ENCODE assay signal across 8 mouse cellular contexts in genomic region chr3:79286376-79287107, GRCm38 (mm10). TPM values are rescaled to one million over a fixed set of nuclear protein-coding genes. Genes with fewer than 3 reads are reported as not detected.
DNase-seq lines count a peak whose midpoint lies in the region; ATAC-seq and TF ChIP-seq lines count a peak whose summit lies in the region.

Gene Rapgef2, minus strand, starts transcription at chr3:79286517.

- peak; percentile 44 for TF ChIP-seq CTCF in gastrocnemius, adult 2 months (IDR thresholded peaks at IDR 0.05)

- H3K4me1 ChIP-seq in hindbrain, embryonic 16.5 days (ENCODE audit: control insufficient read depth, insufficient read depth, low read depth, low read length), result peaks cover 28% of the 10 kb centered on the region

- peak; percentile 79 for ATAC-seq in hindbrain, embryonic 16.5 days
- ATAC-seq in megakaryocyte, adult 5-6 weeks (ENCODE audit: poor library complexity, severe bottlenecking), result peak; percentile 49

- 0% methylated on average over 71 of the region's 97 CpGs for WGBS in hindbrain, embryonic 16.5 days

- H3K9me3 ChIP-seq in hindbrain, embryonic 16.5 days (ENCODE audit: control insufficient read depth, low read length), result no peaks in the 10 kb centered on the region

- H3K9ac ChIP-seq in hindbrain, embryonic 16.5 days (ENCODE audit: low read depth, low read length), result peak within 1 kb of the TSS; percentile 92

- intact Hi-C loops in gastrocnemius, adult 2 months (cut with DNase I), result loop anchor here (1.0 to 5.0 kb wide), 6 partner anchors 34 to 301 kb away; partner anchors contain the start of gene Fnip2

- DNase-seq in adipocyte (ENCODE audit: low spot score), result peak; percentile 73
- DNase-seq in cerebellum, postnatal 36 days, result peak; percentile 72 to 75
- peak; percentile 94 for DNase-seq in gastrocnemius, adult 2 months
- DNase-seq in left cerebral cortex, adult 8-10 months (ENCODE audit: low spot score in 2 of 2), result peak; percentile 42 to 47
- DNase-seq in right cerebral cortex, adult 2 months (ENCODE audit: low spot score in 2 of 2), result peak; percentile 35 to 50
- peak; percentile 74 for DNase-seq in urinary bladder, postnatal 4 days (ENCODE audit: low spot score in 2 of 2)

- H3K27me3 ChIP-seq in hindbrain, embryonic 16.5 days (replicated peaks; ENCODE audit: control insufficient read depth, insufficient read depth, low read length), result no peaks in the 10 kb centered on the region

- H3K4me2 ChIP-seq in hindbrain, embryonic 16.5 days (ENCODE audit: low read length), result peak within 1 kb of the TSS; percentile 76

- peak within 1 kb of the TSS; percentile 97 for H3K27ac ChIP-seq in gastrocnemius, adult 2 months
- peak within 1 kb of the TSS; percentile 95 for H3K27ac ChIP-seq in hindbrain, embryonic 16.5 days (ENCODE audit: low read depth, low read length)

- peak within 1 kb of the TSS; percentile 85 for H3K4me3 ChIP-seq in gastrocnemius, adult 2 months
- peak within 1 kb of the TSS; percentile 97 for H3K4me3 ChIP-seq in hindbrain, embryonic 16.5 days (ENCODE audit: low read length)

- no peaks in the 10 kb centered on the region for H3K36me3 ChIP-seq in hindbrain, embryonic 16.5 days (ENCODE audit: control insufficient read depth, insufficient read depth, low read length)

RNA-seq across cellular contexts. Expression of gene Rapgef2, which starts in this region (rescaled TPM):
- 10 to 100 TPM; 13.0 to 29.3 TPM for total RNA-seq in gastrocnemius, adult 2 months (2021)
- 11.0 and 12.5 TPM in 2 replicates for polyA plus RNA-seq in hindbrain, embryonic 16.5 days (2015; fragmentation: Nextera tagmentation; extraction: Ambion mirVana)
- 100 to 1,000 TPM; 110 to 130 (median 124) TPM for total RNA-seq in left cerebral cortex, adult 8-10 months (2022)
- total RNA-seq in megakaryocyte, adult 5-6 weeks (2015), result 17.0 and 17.1 TPM in 2 replicates
- 16.4 and 20.5 TPM in 2 replicates for total RNA-seq in megakaryocyte, adult 5-6 weeks (2017)

Comparison
In these comparisons a context has a peak if more than half of its experiments do, and no peak if none do; other contexts are left out.
1. Peak in every context shown above with its lines: DNase-seq, ATAC-seq, H3K4me3 ChIP-seq and H3K27ac ChIP-seq.
2. DNase-seq: peak in every context shown above with its lines; median percentile 94 in gastrocnemius, adult 2 months; 74 in urinary bladder, postnatal 4 days; 74 in cerebellum, postnatal 36 days; 73 in adipocyte; 44 in left cerebral cortex, adult 8-10 months; 42 in right cerebral cortex, adult 2 months.